Mouse (Mus musculus): ENCODE results near the gene Gm29609.

DNA sequence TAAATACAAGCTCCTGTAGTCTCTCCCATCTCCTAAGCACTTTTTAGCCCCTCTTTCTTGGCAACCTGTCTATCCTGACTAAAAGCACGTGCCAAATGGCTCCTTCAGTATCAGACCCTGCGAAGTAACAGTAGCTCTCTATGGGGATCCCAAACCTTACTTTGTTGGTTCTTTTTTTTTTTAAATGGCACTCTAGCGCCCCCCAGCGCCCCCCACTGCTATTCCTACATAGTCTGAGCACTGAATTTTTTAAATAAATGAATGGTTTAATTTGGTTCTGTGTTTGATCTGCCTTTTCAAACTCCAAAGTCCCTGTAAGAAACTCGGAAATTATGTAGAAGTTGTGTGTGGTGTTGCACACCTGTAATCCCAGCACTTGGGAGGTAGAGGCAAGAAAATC, 53.7 kb downstream of the Gm29609 start:
- TF ChIP-seq CTCF (conservative IDR thresholded peaks at IDR 0.05; ENCODE audit: insufficient read depth, insufficient read length, low read depth, low read length) (no peak), POLR2A (IDR thresholded peaks at IDR 0.05; ENCODE audit: low read depth, low read length) (no peak)

Measured in kidney, adult 2 months (tissue).